Mouse (Mus musculus): ENCODE results near the gene Vwf. TPM values are rescaled to one million over a fixed set of nuclear protein-coding genes. Genes with fewer than 3 reads are reported as not detected.
A peak's percentile ranks its signal among the peaks of the same experiment; 100 is the strongest.

Gene Vwf
- polyA plus RNA-seq, 1 experiment from 2014 or later, result 20.8 TPM

DNA sequence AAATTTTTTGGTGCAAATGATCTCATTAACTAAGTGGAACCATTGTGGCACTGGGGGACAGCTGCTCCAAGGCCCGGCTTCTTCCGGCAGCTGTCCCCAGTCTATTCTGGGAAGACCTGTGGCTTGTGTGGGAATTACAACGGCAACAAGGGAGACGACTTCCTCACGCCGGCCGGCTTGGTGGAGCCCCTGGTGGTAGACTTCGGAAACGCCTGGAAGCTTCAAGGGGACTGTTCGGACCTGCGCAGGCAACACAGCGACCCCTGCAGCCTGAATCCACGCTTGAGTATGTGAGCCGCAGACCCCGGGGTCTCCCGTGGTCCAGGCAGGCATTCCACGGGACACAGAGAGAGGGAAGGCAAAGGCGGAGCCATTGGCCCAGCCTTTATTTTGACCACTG is 56.7 kb downstream of the Vwf start:
- Histone ChIP-seq H3K27ac (no peak overlapping the region), H3K9ac (no peak overlapping the region), H3K27me3 (0 out of 2 replicates have a peak, but pooled peaks cover 4% of the 10 kb centered on the region), H3K4me2 (peak overlapping the region; percentile 40), H3K9me3 (no peaks in the 10 kb centered on the region), H3K4me1 (0 out of 2 replicates have a peak, but pooled peaks cover 5% of the 10 kb centered on the region), H3K36me3 (no peaks in the 10 kb centered on the region), H3K4me3 (no peak overlapping the region)
- 4% methylated on average over 18 of the region's 18 CpGs for WGBS
- peak; percentile 41; the same call in 1 of the 2 replicates for ATAC-seq (ENCODE audit: borderline replicate concordance, extremely low read depth, low FRiP score, low TSS enrichment)

DNA sequence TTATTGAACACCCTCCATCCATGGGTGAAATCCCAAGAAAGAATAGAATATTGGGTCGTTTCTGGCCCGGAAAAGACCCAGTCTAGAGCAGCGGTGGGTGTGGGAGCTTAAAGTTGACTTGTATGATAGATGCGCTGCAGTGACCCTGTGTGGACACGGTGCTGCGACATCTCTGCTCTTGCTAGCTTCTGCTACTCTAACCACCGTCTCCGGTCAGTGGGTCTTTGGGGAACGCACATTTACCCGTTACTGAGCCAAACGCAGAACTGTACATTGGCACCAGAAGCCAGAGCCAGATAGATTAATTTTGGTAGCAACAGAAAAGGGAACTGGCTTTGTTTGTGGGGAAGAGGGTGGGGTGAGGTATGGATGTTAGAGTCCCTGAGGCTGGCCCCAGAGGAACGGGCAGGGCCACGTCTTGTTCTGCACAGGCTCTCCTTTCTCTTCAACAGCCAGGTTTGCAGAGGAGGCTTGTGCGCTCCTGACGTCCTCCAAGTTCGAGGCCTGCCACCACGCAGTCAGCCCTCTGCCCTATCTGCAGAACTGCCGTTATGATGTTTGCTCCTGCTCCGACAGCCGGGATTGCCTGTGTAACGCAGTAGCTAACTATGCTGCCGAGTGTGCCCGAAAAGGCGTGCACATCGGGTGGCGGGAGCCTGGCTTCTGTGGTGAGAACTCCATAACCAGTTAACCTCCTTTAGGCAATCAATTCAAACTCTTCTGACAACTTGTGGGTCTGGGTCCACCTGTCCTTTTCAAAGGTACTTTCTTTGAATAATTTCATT is 57.3 kb downstream of the Vwf start:
- 71% methylated on average over 26 of the region's 26 CpGs for WGBS
- H3K4me1 ChIP-seq, result 0 out of 2 replicates have a peak, but pooled peaks cover 5% of the 10 kb centered on the region
- no peak overlapping the region for H3K4me3 ChIP-seq
- no peak overlapping the region for H3K9ac ChIP-seq
- ATAC-seq (ENCODE audit: borderline replicate concordance, extremely low read depth, low FRiP score, low TSS enrichment), result no peak
- H3K27ac ChIP-seq, result no peak overlapping the region
- H3K27me3 ChIP-seq, result 0 out of 2 replicates have a peak, but pooled peaks cover 4% of the 10 kb centered on the region
- H3K4me2 ChIP-seq, result peak overlapping the region; percentile 40
- H3K9me3 ChIP-seq, result no peaks in the 10 kb centered on the region
- H3K36me3 ChIP-seq, result no peaks in the 10 kb centered on the region

GRCm38 (mm10) chr6:125604463-125605191 is 58.1 kb downstream of the Vwf start:
- WGBS, result 18% methylated on average over 9 of the region's 9 CpGs

GRCm38 (mm10) chr6:125609025-125609424 is 62.5 kb downstream of the Vwf start:
- Histone ChIP-seq H3K27me3 (no peaks in the 10 kb centered on the region), H3K9me3 (no peaks in the 10 kb centered on the region), H3K4me2 (no peak overlapping the region), H3K36me3 (no peaks in the 10 kb centered on the region), H3K9ac (no peak overlapping the region), H3K4me3 (no peak overlapping the region), H3K27ac (no peak overlapping the region), H3K4me1 (0 out of 2 replicates have a peak, but pooled peaks cover 2% of the 10 kb centered on the region)
- WGBS, result 63% methylated on average over 6 of the region's 6 CpGs
- no peak for ATAC-seq (ENCODE audit: borderline replicate concordance, extremely low read depth, low FRiP score, low TSS enrichment)

More at GRCm38 (mm10) chr6:125604463-125605191, 58.1 kb downstream of the Vwf start:
- no peak for ATAC-seq (ENCODE audit: borderline replicate concordance, extremely low read depth, low FRiP score, low TSS enrichment)
- no peak overlapping the region for H3K9ac ChIP-seq
- no peaks in the 10 kb centered on the region for H3K36me3 ChIP-seq
- 0 out of 2 replicates have a peak, but pooled peaks cover 5% of the 10 kb centered on the region for H3K4me1 ChIP-seq
- no peaks in the 10 kb centered on the region for H3K9me3 ChIP-seq
- 0 out of 2 replicates have a peak, but pooled peaks cover 4% of the 10 kb centered on the region for H3K27me3 ChIP-seq
- H3K4me2 ChIP-seq, result no peak overlapping the region
- H3K27ac ChIP-seq, result no peak overlapping the region
- H3K4me3 ChIP-seq, result no peak overlapping the region

DNA sequence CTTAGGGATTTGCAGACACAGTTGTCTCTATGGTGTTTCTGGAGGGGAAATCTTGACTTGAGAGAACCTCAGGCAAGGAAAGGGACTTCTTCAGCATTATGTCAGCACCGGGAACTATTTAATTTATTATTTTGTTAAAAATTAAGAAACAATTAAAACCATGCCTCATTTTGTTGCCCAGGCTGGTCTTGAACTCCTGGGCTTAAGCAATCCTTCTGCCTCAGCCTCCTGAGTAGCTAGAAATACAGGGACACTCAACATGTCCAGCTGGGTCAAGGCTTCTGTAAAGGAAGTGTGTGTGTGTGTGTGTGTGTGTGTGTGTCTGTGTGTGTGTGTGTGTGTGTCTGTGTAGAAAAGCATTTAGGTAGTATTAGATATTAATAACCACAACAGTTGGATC is 71.3 kb downstream of the Vwf start:
- no peak overlapping the region for H3K27ac ChIP-seq
- H3K9ac ChIP-seq, result no peak overlapping the region
- 0 out of 2 replicates have a peak, but pooled peaks cover 3% of the 10 kb centered on the region for H3K4me1 ChIP-seq
- no peaks in the 10 kb centered on the region for H3K9me3 ChIP-seq
- no peak overlapping the region for H3K4me3 ChIP-seq
- H3K27me3 ChIP-seq, result no peaks in the 10 kb centered on the region
- no peak for ATAC-seq (ENCODE audit: borderline replicate concordance, extremely low read depth, low FRiP score, low TSS enrichment)
- no peak overlapping the region for H3K4me2 ChIP-seq
- no peaks in the 10 kb centered on the region for H3K36me3 ChIP-seq
- 86% methylated on average over 1 of the region's 1 CpGs for WGBS

GRCm38 (mm10) chr6:125620764-125621163 is 74.2 kb downstream of the Vwf start:
- no peaks in the 10 kb centered on the region for H3K9me3 ChIP-seq
- H3K36me3 ChIP-seq, result no peaks in the 10 kb centered on the region
- H3K4me2 ChIP-seq, result no peak overlapping the region
- no peaks in the 10 kb centered on the region for H3K27me3 ChIP-seq
- 0 out of 2 replicates have a peak, but pooled peaks cover 3% of the 10 kb centered on the region for H3K4me1 ChIP-seq
- H3K27ac ChIP-seq, result no peak overlapping the region
- ATAC-seq (ENCODE audit: borderline replicate concordance, extremely low read depth, low FRiP score, low TSS enrichment), result no peak
- 39% methylated on average over 6 of the region's 6 CpGs for WGBS
- no peak overlapping the region for H3K9ac ChIP-seq
- no peak overlapping the region for H3K4me3 ChIP-seq

DNA sequence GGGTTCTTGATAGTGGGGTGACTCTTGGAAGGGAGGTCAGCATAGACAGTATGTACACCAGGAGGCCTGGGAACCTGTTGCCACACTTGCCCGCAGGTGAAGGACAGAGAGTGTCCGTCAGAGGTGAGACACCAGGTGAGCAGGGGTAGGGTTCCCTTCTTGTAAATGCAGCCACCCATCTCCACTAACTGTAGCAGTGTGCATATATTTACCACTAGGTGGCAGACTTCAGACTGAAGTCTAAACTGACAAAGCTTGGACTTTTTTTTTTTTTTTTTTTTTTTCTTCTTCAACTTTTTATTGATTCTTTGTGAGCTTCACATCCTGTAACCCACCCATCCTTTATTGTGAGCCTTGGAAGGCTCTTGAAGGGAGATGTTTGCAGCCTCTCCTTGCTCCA is 75.9 kb downstream of the Vwf start:
- no peak overlapping the region for H3K4me3 ChIP-seq
- no peaks in the 10 kb centered on the region for H3K36me3 ChIP-seq
- ATAC-seq (ENCODE audit: borderline replicate concordance, extremely low read depth, low FRiP score, low TSS enrichment), result no peak
- H3K27ac ChIP-seq, result no peak overlapping the region
- no peak overlapping the region for H3K9ac ChIP-seq
- H3K27me3 ChIP-seq, result no peaks in the 10 kb centered on the region
- H3K9me3 ChIP-seq, result no peaks in the 10 kb centered on the region
- WGBS, result 52% methylated on average over 2 of the region's 2 CpGs
- H3K4me2 ChIP-seq, result no peak overlapping the region
- H3K4me1 ChIP-seq, result 0 out of 2 replicates have a peak, but pooled peaks cover 3% of the 10 kb centered on the region

- Histone ChIP-seq H3K27ac (no peak overlapping the region), H3K9me3 (no peaks in the 10 kb centered on the region), H3K4me2 (no peak overlapping the region), H3K4me1 (no peaks in the 10 kb centered on the region), H3K9ac (no peak overlapping the region), H3K4me3 (no peak overlapping the region), H3K36me3 (no peaks in the 10 kb centered on the region), H3K27me3 (no peaks in the 10 kb centered on the region)
- WGBS, result 56% methylated on average over 4 of the region's 4 CpGs
- no peak for ATAC-seq (ENCODE audit: borderline replicate concordance, extremely low read depth, low FRiP score, low TSS enrichment)
Measured at GRCm38 (mm10) chr6:125640486-125640885, 93.9 kb downstream of the Vwf start.

DNA sequence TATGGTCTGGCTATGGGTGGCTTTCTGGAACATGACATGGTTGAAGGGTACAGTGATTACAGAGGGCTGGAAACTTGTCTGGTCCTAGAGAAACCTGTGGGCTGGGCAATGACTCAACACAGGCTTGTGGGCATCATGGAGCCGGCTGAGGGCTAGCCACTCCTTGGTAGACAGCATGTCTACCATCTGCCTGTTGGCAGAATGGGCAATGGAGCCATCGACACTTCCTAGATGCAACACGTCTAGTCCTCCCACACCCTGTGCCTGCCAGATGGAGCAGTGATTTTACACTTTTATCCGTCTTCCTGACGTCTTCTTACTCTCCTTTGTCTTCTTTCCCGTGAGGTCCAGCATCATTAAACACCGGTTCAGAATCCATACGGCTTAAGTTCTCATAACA is 94.6 kb downstream of the Vwf start:
- Histone ChIP-seq H3K4me3 (no peak overlapping the region), H3K4me2 (no peak overlapping the region), H3K9ac (no peak overlapping the region), H3K27ac (no peak overlapping the region), H3K9me3 (no peaks in the 10 kb centered on the region), H3K36me3 (no peaks in the 10 kb centered on the region), H3K4me1 (no peaks in the 10 kb centered on the region), H3K27me3 (no peaks in the 10 kb centered on the region)
- ATAC-seq (ENCODE audit: borderline replicate concordance, extremely low read depth, low FRiP score, low TSS enrichment), result no peak
- WGBS, result 71% methylated on average over 8 of the region's 8 CpGs

DNA sequence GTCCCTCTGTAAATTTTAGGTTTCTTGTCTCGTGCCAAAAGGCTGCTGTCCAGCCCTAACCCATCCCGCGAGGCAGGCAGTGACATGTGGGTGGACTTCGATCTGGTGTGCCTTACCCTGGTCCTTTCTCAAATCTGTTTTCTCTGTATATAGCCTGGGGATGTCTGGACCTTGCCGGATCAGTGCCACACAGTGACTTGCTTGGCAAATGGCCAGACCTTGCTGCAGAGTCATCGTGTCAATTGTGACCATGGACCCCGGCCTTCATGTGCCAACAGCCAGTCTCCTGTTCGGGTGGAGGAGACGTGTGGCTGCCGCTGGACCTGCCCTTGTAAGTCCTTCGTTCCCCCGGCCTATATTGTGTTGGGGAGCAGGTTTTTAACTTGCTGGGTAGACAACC is 102.4 kb downstream of the Vwf start:
- Histone ChIP-seq H3K27ac (no peak overlapping the region), H3K9ac (no peak overlapping the region), H3K9me3 (no peaks in the 10 kb centered on the region), H3K4me3 (no peak overlapping the region), H3K36me3 (no peaks in the 10 kb centered on the region), H3K4me1 (no peaks in the 10 kb centered on the region), H3K4me2 (no peak overlapping the region), H3K27me3 (no peaks in the 10 kb centered on the region)
- no peak for ATAC-seq (ENCODE audit: borderline replicate concordance, extremely low read depth, low FRiP score, low TSS enrichment)
- 63% methylated on average over 12 of the region's 12 CpGs for WGBS

- no peak overlapping the region for H3K9ac ChIP-seq
- no peaks in the 10 kb centered on the region for H3K36me3 ChIP-seq
- H3K27ac ChIP-seq, result no peak overlapping the region
- WGBS, result 64% methylated on average over 3 of the region's 3 CpGs
- H3K4me1 ChIP-seq, result no peaks in the 10 kb centered on the region
- ATAC-seq (ENCODE audit: borderline replicate concordance, extremely low read depth, low FRiP score, low TSS enrichment), result no peak
- no peaks in the 10 kb centered on the region for H3K9me3 ChIP-seq
- H3K4me2 ChIP-seq, result no peak overlapping the region
- no peak overlapping the region for H3K4me3 ChIP-seq
- no peaks in the 10 kb centered on the region for H3K27me3 ChIP-seq
Measured at GRCm38 (mm10) chr6:125651335-125651734, 104.8 kb downstream of the Vwf start.

DNA sequence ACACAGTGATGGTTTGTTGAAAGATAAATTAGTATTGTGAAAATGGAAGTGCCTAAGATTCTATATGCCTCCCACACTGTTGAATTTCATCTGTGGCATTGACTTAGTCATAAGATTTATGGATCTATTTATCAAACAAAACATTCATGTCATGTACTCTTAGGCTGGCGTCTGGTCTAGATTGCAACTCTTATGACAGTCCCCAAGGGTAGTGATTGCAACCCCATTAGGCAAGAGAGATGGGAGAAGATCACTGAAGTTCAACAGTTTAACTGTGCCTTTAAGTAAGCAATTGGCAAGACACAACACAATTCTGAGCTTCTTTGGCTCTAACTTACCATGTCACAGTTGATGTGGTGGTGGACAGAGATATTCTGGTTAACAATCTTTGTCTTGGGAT is 106.8 kb downstream of the Vwf start:
- H3K36me3 ChIP-seq, result no peaks in the 10 kb centered on the region
- WGBS, result 50% methylated on average over 1 of the region's 1 CpGs
- no peaks in the 10 kb centered on the region for H3K27me3 ChIP-seq
- no peaks in the 10 kb centered on the region for H3K9me3 ChIP-seq
- no peaks in the 10 kb centered on the region for H3K4me1 ChIP-seq
- no peak overlapping the region for H3K4me3 ChIP-seq
- H3K27ac ChIP-seq, result no peak overlapping the region
- no peak for ATAC-seq (ENCODE audit: borderline replicate concordance, extremely low read depth, low FRiP score, low TSS enrichment)
- H3K4me2 ChIP-seq, result no peak overlapping the region
- H3K9ac ChIP-seq, result no peak overlapping the region

Data from lung, embryonic 15.5 days (tissue).